Mouse (Mus musculus) right cerebral cortex, postnatal 10 days (tissue): ENCODE data around the gene Pknox1.
"Not testable (repeated sequence)": the region's sequence is repeated elsewhere in the genome, so short reads cannot be mapped to it uniquely, and the experiment has no call there.

Experiments
- DNase-seq, 2 experiments: peaks; one replicate each; pipeline ENCODE4 v3.0.0; 2021; ENCODE audit warnings: low spot score in 2 of 2

Pknox1 gene

DNA sequence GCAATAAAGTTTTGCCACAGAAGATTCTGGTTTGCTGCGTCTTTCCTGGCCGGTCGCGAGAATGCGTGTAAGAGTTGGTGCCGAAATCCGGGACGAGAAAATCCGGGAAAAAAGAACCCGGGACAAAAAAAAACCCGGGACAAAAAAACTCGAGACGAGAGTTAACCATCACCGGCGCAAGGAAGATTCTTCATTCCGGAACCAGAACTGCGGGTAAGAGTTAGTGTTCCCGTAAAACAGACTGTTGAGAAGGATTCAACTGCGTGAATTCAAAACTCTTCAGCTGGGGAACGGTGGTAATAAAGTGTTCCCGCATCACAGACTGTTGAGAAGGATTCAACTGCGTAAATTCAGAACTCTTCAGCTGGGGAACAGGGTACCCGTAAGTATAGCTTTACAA is 11.9 kb upstream of the Pknox1 start:
- not testable (repeated sequence) for DNase-seq

DNA sequence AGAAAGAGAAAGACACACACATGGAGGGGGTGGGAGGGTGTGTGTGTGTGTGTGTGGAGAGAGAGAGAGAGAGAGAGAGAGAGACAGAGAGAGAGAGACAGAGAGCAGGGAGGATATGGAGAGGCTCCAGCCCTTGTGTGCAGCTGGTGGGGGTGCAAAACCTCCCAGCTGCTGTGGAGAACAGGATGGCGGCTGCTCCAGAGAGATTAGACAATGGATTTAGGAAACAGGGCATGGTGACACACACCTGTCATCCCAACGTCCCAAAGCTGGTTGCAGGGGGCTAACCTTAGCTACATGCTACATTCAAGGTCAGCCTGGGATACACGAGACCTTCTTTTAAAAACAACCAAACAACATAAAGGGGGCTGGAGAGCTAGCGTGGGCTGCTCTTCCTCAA is 8.3 kb upstream of the Pknox1 start:
- DNase-seq, result no peak

DNA sequence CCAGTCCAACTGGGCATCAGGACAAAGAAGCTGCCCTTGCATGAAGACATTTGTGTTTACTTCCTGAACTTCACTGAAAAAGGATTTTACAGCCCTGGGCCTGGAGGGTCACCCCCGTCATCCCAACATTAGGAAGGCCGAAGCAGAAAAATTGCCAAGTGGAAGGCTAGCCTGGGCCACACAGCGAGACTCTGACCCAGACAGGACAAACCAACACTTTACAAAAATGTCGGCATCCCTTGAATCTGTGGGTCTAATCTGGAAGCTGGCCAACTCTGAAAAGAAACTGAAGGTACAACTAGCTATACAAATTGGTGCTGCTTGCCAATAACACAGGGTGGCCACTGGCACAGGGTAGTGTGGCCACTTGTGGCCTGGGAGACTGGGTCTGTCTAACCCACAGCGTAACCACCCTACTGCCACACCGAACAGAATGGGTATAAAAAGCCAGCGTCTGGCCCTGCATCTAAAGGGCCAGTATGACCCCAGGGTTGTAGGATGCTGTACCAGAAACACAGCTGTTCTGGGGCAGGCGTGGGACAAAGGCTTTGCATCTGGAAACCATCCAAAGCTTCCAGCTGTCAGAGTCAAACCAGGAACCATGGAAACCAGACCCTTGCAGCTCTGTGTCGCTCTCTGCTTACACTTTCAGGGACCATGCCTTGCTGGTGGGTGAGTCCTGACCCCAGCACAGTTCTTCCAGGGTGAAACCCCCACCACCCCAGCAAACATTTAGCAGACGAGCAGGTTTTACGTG is 7.2 kb upstream of the Pknox1 start:
- DNase-seq, result peak; percentile 54 to 61

DNA sequence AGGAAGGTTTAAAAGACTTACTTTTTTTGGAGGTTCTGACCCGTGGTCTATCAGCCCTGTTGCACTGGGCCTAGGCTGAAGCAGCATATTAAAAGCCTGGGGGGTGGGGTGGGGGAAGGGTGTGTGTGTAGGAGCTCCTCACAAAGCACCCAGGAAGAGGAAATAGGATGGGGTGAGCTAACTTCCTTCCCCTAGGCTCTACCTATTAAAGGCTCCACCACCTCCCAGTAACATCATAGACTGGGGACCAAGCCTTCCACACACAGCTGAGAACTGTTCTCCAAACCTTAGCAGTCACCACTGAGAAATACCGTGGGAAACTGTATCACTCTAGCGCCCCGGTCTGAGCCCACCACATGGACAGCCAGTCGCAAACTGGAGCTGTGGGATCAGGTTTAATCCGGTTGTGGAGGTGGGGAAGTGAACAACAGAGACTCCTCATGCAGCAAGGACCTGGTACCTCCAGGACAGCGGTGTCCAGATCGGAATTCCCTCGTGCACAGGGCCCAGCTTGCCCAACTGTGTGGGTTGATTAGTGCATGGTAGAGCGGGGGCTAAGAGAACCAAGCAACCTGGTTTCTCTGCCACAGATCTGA is 6.5 kb upstream of the Pknox1 start:
- no peak for DNase-seq

DNA sequence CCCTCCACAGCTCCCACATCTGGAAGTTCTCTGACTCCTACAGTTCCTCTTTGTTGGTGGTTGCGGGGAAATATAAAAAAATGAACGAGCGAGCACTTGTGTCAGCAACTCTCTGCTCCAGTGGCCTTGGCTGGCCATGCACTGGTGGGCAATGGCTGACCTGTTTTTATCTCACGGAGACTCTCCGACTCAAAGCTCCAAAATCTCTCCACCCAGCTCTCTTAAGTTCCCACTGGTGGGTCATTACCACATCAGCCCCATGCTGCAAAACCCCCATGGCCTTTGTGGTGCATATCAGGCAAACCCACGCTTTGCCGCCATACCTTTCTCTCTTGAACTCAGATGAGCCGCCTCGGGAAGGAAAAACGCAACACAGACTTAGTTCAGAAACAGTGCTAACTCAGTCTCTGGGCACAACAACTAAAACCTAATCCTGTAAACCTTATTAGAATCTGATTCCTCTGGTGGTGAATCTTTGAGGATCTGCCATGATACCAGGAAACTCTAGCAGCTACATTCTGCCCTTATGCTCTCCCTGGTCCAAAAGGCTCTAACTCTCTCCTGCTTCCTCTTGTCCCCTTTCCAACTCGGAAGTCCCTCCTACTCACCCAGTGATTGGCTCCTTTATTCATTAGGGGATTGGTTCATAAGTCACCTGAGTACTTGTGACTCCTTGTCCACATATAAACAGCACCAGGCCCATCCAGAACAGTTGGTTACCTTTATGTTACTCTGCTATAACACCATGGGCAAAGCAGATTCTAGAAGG is 5.3 kb upstream of the Pknox1 start:
- DNase-seq, result no peak

DNA sequence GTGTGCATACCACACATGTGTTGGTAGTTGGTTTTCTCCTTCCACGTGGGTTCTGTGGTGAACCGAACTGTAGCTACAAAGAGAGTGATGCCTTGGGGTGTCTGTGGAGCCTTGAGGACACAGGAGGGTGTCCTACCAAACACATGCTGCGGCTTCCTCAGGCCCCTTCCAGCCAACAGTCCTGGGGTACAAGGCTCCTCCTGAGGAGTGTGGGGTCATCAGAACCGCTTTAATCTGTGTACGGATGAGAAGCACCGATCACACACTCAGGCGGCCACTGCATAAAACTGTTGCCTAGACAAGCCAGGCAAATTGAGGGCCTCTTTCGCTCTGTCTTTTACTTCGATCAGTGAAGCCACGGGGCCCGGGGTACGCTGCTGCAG is 911 bp upstream of the Pknox1 start:
- DNase-seq, result peak; percentile 66

DNA sequence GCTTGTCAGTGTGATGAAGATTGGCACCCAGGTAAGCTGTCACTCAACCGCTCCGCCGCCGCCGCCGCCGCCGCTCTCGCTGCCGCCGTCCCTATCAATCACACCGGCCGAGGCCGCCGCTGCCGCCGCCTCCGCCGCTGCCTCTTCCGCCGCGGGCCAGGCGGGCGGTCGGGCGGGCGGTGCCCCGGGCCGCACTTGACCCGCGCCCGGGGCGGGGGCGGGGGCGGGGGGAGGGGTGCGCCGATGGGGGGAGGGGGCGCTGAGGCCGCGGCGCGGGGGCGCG is 265 bp downstream of the Pknox1 start:
- no peak for DNase-seq

DNA sequence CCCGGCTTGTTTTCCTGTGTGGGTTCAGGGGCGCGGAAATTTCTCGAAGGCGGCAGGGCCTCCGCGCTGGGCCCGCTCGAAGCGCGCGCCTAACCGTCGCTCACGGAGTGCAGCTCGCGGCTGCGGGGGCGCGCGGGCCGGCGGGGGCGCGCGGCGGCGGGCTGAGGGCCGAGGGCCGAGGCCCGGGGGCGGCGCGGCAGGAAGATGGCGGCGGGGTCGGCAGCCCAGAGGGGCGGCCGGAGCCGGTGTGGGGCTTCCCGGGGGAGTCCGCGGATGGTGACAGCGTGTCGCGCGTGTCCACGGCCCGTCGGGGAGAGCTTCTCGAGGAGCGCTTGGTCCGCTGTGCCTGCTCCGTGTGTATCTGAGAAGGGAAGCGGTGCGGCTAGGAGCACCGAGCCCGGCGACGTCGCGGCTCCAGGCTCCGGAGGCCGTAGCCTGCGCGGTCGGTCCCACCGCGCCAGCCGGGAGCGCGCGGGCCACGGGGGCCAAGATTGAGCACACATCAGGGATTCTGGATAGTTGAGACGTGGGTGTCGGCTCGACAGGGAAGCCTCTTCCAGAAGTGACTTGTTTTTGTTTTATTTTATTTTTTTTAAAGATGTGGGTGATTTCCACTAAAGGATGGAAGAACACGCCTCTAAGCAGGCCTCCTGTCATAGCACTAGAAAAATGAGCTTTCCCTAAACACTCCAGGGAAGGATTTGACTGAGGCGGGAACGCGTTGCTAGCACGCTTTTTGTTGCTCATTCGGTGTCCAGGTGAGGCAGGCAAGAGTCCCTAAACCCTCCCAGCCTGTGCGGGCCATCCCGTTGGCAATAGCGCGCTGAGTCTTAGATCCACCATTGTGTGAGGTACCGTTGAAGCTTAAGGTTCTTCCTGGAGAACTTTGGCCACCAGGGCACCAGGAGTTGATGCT is 865 bp downstream of the Pknox1 start:
- DNase-seq, result peak; percentile 83 to 84

DNA sequence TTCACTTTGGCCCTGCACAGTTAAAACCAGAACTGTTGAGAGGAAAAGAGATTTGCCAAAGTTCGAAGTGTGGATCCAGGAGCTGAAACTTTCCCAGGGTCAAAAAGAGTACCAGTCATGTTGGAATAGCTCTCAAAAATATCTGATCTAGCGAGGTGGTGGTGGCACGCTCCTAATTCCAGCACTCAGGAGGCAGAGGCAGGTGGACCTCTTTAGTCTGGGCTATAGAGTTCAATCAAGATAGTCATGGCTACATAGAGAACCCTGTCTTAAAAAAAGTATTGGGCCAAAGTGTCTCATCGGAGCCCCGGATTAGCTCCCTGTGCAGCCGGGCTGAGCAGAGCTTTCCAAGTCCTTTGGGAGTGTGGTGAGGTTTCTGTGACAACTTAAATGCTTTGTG is 1.7 kb downstream of the Pknox1 start:
- no peak for DNase-seq

DNA sequence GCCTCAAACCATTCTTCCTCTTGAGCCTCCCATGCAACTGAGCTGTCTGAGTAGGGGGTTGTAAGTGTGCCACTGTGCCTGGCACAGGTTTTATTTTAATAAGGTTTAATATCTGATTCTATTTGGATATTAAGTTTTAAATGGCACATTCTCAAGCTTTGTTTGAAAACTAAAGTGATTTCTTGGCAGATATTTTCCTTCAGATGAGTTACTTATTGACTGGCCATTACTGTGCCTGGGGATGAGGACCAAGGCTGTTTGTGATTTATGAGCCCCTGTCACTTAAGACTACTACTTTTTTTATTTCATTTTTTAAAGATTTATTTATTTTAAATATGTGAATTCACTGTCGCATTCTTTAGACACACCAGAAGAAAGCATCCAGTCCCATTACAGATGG is 5.2 kb downstream of the Pknox1 start:
- no peak for DNase-seq

DNA sequence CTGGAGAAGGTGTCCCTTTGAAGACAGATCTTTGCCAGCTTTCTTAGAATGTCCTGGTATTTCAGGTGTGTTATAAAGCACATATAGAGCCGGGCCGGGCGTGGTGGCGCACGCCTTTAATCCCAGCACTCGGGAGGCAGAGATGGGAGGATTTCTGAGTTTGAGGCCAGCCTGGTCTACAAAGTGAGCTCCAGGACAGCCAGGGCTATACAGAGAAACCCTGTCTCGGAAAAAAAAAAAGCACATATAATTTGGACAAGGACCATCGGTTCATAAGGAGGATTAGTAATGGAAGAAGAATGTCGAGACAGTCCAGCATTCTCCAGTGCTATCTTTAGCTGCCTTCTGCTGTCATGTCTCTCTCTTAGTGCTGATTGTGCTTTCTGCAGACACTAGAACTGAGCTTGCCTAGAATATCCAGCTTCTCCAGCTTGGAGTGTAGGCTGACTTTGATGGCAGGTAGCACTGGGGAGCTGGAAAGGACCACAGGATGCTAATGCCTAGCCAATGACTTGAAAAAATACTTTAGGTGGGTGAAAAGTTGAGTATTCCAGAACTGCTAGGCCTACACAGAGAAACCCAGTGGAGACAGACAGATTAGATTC is 5.9 kb downstream of the Pknox1 start:
- DNase-seq, result peak; percentile 50 to 70

DNA sequence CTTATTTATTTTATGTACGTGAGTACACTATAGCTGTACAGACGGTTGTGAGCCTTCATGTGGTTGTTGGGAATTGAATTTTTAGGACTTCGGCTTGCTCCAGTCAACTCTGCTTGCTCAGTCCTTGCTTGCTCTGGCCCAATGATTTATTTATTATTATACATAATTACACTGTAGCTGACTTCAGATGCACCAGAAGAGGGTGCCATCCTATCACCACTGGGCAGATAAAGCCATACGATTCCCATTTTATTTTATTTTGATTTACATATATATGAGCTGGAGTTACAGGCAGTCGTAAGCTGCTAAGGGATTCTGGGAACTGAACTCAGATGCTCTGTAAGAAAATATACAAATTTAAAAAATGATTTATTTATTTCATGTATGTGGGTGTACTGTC is 7.2 kb downstream of the Pknox1 start:
- DNase-seq, result no peak

DNA sequence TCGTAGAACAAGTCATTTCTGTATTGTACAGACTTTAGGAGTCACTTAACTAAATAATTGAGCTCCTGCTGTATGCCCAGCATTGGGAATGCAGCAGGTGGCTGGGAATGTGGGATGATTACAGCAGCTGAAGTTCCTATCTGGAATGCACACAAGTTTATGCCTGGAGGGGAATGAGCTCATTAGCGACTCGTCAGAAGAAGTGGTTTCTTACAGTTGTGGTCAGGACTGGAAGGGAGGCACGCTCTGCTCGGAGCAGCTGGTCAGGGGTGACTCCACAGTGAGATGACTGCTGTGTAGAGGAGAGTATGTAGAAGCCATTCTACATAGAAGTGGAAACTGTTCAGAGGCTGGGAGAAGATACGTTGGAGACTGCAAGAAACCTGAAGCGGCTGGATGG is 10.1 kb downstream of the Pknox1 start:
- no peak for DNase-seq

DNA sequence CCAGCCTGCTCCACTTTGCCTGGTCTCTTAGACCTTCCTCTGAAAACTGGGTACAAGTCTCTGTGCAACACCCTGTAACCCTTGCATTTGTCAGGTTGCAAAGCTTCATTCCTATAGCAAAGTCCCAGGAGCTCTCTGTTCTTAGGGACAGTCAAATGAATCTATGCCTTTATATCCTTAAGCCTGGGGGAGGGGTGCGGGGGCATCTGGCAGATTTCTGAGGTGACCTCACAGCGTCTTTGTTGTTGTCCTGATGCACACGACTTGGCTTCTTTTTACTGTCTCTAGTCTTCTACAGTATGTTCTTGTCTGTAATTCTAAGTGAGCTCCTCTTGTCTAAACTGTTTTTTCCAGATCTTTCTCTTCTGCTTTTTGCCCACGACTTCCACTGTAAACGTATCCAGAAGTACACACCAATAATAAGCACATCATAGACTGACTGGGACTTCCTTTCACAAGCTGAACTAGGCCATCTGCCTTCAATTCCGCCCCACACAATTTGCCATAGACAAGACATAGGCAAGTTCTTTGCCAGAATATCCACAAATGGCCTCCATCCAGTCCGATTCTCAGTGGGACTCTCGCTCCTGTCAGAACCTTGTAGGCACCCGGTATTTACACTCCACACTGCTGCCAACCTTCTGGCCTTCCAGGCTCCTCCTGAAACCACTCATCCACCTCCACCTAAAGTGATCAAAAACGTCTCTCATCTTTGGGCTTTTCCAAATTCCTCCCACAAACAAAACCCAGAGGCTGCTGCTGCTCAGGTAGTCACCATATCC is 12.1 kb downstream of the Pknox1 start:
- DNase-seq, result no peak

DNA sequence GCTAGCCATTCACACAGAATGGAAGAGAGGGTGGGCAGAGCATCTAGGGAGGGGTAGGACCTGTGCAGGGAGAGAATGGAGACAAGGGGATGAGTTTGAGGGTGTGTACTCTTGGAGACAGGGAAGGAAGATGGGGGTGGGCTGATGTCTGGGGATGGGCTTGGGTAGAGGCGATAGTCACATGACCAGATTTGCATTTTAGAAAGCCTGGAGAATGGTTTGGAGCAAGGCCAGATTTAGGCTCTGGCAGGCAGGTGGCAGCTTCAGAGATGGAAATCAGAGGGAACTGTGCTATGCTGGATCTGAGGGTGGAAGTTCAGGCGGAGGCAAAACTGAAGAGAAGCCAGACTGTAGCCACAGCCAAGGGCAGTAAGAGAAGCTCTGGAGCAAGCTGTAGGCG is 15.8 kb downstream of the Pknox1 start:
- DNase-seq, result peak; percentile 60 to 68

DNA sequence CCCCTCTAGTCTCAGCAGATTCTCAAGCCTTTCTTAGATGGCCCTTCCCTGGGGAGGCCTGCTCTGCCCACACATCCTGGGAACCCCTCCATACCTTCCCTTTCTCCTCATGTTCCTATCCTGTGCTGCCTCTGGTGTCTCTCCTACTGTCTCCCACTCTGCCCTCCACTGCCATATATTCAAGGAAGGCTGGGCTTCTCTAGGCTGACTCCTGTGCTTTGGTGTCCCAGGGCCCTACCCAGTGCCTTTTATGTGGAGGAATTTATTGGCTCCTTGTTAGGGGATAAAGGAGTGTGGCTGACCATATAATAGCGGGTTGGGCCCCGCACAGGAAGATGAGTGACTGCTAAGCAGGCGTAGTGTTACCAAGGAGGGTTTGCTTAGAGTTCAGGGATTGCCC is 18.7 kb downstream of the Pknox1 start:
- no peak for DNase-seq

DNA sequence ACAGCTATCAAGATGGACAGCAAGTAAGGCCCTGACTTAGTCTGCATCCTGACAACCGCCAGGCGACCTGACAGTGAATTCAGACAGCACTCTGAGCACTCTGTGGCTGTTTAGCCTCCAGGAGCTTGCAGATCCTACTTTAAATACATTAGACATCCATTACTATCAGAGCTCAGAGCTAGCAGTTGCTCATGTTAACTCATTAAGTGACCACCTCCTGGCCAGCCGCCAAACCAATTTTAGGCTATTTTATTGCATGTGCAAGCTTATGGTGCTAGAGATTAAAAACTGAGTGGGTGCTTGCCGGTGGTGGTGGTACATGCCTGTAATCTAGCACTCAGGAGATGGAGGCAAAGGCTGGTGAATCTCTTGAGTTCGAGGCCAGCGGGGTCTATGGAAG is 19.2 kb downstream of the Pknox1 start:
- no peak for DNase-seq

DNA sequence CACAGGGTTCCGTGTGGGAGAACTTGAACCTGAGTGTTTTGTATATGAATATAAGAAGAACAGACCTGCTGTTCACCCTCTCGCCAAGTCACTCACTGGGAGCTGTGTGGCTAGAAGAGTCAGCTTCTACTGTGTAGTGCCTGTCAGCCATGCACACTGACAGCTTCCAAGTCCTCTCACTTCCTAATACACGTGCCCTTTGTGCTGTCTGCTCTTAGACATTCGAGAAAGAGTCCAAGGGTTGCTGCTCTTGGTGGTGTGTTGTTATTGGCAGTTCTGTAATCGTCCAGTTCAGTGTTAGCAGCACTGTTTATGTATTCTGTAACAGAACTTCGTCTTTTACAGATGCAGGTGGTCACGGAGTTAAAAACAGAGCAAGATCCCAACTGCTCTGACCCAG is 23.6 kb downstream of the Pknox1 start:
- no peak for DNase-seq

DNA sequence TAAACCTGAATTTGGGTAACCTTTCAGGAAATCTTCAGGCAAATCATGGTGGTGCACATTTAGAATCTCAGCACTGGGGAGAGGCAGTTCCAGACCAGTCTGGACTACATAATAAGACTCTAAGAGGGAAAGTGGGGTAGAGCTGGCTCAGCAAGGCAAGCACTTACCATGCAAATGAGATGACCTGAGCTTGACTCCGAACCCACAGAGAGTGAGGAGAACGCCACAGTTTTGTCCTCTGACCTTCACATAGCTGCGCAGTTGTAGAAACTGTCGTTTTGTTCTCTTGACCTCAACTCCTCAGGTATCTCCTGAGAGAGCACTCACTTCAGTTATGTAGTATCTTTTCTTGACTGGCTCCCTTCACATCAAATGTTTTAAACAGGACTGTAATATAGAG is 24.2 kb downstream of the Pknox1 start:
- no peak for DNase-seq

DNA sequence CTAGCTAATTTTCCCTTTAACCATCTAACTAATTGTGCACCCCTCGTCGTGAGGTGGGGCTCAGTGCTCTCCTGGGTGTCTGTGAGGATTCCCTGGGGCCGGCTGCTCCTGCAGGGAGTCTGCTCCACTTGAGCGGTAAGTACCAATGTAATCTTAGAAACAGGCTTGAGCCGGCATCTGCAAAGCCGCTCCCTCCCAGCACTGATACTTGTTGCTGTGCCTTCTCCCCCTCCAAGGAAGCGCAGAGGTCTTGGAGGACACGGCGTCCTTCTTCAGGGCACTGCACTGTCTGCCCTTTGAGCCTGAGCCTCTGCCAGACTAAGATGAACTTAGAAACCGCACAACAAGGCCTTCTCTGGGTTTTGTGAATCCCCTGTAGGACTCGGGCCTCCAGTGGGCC is 26.3 kb downstream of the Pknox1 start:
- no peak for DNase-seq

DNA sequence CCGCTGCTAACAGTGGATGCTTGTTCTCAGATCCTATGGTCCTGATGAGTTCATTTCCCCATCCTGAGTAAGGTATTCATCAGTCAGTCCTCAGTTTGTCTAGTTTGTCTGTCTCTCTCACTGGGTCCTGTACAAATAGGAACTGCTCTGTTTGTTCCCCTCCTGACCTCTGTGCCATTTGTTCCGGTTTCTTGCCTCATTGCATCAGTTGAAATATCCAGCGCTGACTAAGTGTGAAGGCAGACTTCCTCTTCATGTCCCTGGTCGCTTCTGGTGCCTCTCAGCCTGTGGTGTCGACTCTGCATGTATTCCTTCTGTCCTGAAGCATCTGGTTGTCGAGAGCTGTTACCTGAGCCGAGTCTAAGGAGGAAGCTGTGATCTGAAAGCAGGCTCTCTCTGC is 30.1 kb downstream of the Pknox1 start:
- DNase-seq, result no peak
